Mouse (Mus musculus) bone marrow macrophage, adult 2 months (primary cell): ENCODE data around the gene Kat2a.

ENCODE experiments used
- CTCF ChIP-seq: IDR thresholded peaks from 2 replicates; pipeline ENCODE4 v1.5.1; 2012; ENCODE audit warnings: low read depth, mild to moderate bottlenecking, low read length, moderate library complexity
- POLR2A ChIP-seq: IDR thresholded peaks from 2 replicates; pipeline ENCODE4 v1.6.1; 2012; ENCODE audit warnings: mild to moderate bottlenecking, low read depth, low read length, borderline replicate concordance

GRCm38 (mm10) chr11:100736746-100737080, 24.4 kb upstream of the Kat2a start:
- no peak for TF ChIP-seq CTCF
- no peak for TF ChIP-seq POLR2A
